Mouse (Mus musculus) liver, embryonic 16.5 days (tissue): ENCODE data around the gene Gpr88. TPM values are rescaled to one million over a fixed set of nuclear protein-coding genes. Genes with fewer than 3 reads are reported as not detected.

ENCODE experiments used
- polyA plus RNA-seq: library from polyadenylated mRNA; unstranded; fragments of >200 nt; fragmentation: Nextera tagmentation; extraction: Ambion mirVana; gene quantifications from 2 replicates; pipeline ENCODE4 v1.2.1, GENCODE M21; 2015

Gpr88 gene
- polyA plus RNA-seq, 1 experiment from 2014 or later, result 0.22 TPM

Other genes with a start within 250 kb of the Gpr88 start
- gene Slc30a7, start 246.1 kb downstream of the Gpr88 start, polyA plus RNA-seq, result 9.5 and 10.2 TPM in 2 replicates
- 3.2 and 4.0 TPM in 2 replicates for gene Extl2, start 246.0 kb downstream of the Gpr88 start, polyA plus RNA-seq
- 109 and 110 TPM in 2 replicates for gene Vcam1, start 123.8 kb downstream of the Gpr88 start, polyA plus RNA-seq
- gene Cdc14a, start 170.5 kb upstream of the Gpr88 start, polyA plus RNA-seq, result 2.0 TPM in 2 replicates